Mouse (Mus musculus) natural killer cell, adult 2 months (primary cell): Measurements from ENCODE around the gene Tmem248.

Experiments
- DNase-seq, 2 experiments: peaks; one replicate each; pipeline ENCODE4 v3.0.0; 2022; ENCODE audit warnings: low spot score in 2 of 2

The Tmem248 gene

DNA sequence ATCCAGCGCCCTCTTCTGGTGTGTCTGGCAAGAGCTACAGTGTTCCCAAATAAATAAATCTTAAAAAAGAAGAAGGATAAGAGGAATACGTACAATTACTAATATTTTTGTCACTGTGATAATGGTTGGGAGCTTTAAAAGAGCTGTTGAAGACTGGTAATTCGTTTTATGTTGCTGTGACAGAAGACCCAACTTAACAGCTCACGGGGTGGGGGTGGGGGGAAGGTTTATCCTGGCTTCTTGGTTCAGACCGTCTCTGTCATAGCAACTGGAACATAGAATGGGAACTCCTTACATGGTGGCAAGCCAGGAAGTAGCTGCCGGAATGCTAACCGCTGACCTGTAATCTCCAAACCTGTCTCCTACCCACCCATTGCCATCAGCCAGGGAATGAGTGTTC is at the start of gene Tmem248:
Tmem248 (plus strand) TSS at position 301 of the 400 bp plus-strand sequence.
- DNase-seq = no peak

- DNase-seq = no peak
Measured at GRCm38 (mm10) chr5:130169109-130169508, 47.8 kb upstream of the Tmem248 start.

DNA sequence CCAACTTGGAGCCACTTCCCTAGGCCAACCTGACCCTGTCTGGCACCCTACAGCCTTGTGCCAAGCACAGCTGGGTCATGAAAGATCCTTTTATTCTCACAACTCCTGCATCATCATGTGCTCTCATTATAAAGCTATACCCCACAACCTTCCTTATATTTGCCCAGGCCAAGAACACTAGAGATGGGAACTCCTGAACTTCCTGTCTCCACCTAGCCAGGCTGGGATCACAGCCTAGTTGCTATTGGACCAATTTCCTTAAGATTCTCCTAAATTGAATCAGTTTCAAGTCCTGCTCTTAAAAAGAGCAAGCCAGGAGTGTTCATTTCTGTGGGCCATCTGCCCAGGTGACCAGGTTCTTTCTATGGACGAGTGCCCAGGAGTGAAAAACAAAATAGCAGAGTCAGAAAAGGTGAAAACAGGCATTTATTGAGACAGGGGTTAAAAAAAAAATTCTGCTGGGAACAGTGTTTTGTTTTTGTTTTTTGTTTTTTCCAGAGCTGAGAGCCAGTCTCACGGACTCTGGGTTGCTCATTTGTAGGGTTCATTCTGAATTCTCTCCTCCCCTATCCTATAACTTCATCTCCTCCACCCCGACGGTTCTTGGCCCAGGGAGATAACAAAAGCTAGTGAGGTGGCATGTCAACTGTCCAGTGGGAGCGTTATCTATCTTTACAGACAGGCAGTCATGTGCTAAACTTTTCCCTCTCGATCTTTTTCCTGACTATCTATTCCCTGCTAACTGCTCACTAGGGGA is 46.0 kb upstream of the Tmem248 start:
- DNase-seq = no peak

GRCm38 (mm10) chr5:130171423-130171954 is 45.4 kb upstream of the Tmem248 start, which contains the start of gene Rabgef1:
Gene Rabgef1, plus strand, starts transcription at chr5:130171798.
- peak; percentile 91 to 96 for DNase-seq

- peak; percentile 45 to 58 for DNase-seq
Measured at GRCm38 (mm10) chr5:130171956-130172601, 44.8 kb upstream of the Tmem248 start.

DNA sequence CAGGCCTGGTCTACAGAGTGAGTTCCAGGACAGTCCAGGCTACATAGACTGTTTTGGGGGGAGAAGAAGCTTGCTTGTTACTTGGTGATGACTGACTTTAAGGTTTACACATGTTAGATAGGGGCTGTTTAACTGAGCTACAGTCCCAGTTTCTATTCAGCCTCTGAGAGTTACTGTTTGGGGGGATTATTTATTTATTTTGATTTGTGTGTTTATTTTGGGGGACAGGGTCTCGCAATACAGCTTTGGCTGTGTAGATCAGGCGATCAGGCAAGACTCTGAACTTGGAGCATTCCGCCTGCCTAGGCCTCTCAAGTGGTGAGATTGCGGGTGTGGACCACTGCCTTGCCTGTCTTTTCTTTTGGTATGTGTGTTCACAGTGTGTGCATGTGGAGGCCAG is 43.9 kb upstream of the Tmem248 start:
- no peak for DNase-seq

- no peak for DNase-seq
Measured at GRCm38 (mm10) chr5:130177871-130178270, 39.0 kb upstream of the Tmem248 start.

- no peak for DNase-seq
Measured at GRCm38 (mm10) chr5:130180362-130180761, 36.5 kb upstream of the Tmem248 start.

GRCm38 (mm10) chr5:130181740-130182540 is 34.9 kb upstream of the Tmem248 start:
- DNase-seq = no peak

DNA sequence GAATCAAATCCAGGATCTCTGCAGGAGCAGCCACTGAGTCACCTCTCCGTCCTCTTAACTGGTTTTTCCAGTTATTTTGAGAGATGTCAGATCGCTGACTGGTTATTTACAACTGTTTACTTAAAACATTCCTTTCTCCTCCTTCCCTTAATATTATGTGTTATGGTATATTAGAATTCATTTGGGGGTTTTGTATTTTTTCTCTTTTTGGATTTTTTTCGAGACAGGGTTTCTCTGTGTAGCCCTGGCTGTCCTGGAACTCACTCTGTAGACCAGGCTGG is 34.4 kb upstream of the Tmem248 start:
- DNase-seq = no peak

DNA sequence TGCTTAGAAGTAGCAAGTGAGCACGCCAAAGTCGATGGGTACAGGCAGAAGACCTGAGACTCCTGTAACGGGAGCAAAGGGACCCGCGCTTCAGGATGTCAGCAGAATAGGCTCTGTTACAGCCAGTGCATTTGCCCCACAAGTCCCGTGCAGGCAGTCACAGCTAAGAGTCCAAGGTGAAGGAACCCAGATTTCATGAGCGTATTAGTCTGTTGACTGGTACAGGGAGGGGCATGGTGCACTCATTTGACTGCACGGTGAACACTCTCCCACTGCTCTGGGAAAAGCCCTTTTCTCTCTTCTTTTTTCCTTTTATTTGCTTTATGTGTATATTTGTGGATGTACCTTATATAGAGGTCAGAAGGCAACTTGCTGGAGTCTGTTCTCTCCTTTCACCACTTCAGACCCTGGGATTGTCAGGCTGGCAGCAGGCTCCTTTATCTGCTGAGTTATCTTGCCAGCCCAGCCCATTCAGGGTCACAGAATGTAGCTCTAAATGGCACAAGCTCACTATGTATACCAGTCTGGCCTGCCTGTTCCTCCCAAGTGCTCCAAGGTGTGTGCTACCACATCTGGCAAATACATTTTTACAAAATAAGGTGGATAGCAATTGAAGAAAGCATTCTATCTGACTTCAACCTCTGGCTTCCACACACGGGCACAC is 32.6 kb upstream of the Tmem248 start:
- DNase-seq = no peak

- DNase-seq = no peak
Measured at GRCm38 (mm10) chr5:130185312-130185711, 31.6 kb upstream of the Tmem248 start.

GRCm38 (mm10) chr5:130187383-130187782 is 29.5 kb upstream of the Tmem248 start:
- DNase-seq = no peak

DNA sequence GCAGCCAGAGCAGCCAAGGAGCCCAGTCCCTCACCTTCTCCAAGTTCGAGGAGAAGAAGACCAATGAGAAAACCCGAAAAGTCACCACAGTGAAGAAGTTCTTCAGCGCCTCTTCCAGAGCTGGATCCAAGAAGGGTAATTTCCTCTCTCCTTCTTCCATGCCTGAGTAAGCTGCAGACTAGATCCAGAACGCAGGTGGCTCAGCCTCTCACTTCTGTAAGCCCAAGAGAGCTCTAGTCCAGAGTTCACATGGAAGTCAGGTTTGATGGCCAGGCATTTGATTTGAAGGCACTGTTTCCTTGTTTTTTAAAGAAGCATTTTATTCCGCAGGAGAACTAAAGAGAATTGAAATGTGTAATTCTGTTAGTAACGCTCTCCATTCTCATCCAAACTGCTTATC is 26.0 kb upstream of the Tmem248 start:
- DNase-seq = no peak

DNA sequence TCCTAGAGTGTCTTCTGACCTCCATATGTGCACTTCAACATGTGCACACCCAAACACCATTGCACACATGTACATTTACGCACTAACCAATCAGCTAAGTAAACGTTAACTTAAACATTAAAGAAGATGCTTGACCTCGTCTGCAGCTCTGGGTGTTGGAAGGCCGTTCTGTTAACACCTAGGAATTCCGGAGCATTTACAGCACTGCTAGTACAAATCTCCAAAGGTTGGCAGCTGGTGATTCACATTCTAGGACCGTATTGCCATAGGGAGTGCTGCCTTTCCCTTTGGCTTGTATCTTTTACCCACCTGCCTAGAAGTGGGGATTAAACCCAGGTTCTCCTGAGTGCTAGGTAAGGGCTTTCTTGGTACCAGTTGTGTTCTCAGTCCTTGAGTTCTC is 25.0 kb upstream of the Tmem248 start:
- no peak for DNase-seq

DNA sequence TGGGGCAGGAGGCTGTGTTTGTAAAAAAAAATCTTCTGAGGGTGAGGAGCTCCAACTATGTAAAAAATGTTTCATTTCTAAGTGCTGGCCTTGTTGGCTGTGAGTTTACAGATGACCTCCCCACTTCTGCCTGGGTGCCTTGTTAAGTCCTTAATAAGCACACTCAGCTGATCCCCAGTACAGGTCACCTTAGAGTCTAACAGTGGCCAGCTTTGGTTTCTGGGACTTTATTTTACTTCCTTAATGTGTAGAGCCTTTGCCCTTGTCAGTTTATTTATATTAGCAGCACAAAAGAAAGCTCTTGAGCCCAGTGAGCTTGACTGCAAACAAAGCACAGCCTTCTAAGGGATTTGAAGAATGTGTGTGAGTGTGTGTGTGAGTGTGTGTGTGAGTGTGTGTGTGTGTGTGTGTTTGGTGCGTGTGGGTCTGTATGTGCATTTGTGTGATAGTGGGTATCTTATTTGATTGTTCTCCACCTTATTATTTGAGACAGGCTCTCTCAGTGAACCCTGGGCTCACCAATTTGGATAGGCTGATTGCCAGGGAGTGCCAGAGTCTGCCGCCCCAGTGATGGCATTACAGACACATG is 24.4 kb upstream of the Tmem248 start:
- no peak for DNase-seq

- no peak for DNase-seq
Measured at GRCm38 (mm10) chr5:130193760-130194159, 23.1 kb upstream of the Tmem248 start.

DNA sequence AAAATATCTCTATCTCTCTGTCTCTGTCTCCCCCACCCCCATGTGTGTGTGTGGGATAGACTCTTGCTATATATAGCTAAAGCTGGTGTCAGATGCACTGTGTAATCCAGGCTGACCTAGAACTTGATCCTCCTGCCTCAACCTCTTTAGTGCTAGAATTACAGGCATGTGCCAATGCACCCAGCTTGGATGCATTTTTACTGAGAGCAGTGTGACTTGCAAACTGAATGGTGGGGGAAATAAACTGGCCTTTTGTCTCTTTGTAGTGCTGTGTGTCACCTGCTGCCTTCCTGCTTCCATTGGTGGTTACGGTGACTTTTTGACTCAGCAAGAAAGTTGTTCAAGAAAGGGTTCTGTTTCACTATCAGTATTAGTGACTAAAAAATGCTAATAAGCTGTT is 20.6 kb upstream of the Tmem248 start:
- no peak for DNase-seq

GRCm38 (mm10) chr5:130197454-130197853 is 19.4 kb upstream of the Tmem248 start:
- DNase-seq = no peak

- DNase-seq = no peak
Measured at GRCm38 (mm10) chr5:130197981-130198380, 18.9 kb upstream of the Tmem248 start.

DNA sequence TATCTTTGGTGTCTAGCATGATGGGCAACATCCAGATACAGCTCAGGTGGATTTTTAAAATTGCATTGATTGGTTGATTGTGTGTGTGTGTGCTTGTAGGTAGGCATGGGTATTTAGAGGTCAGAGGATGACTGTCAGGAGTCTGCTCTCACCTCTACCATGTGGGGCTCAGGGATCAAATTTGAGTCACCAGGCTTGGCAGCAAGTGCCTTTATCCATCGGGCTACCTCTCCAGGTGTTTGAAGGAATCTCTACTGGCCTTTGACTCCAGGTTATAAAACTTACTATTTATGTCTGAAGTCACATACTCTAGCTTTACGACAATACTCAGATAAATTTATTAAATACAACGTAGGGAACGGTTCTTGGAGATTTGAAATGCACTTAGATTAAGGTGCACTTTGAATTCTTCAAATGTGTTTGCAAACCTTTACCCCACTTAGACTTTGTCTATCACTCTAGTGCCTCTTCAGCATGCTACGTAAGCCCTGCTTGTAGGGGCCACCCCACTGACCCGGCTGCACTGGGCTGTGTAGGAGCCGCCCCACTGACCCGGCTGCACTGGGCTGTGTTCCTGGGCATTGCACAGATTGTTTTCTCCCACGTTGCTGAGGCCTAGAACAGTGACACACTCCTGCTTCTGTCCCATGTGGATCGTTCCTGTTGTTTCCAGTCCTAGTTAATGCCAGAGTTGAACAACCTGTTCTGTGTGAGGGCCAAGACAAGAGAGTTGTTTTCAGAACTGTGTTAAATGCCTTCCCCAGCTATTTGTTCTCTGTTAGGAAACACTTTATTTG is 16.4 kb upstream of the Tmem248 start:
- no peak for DNase-seq
